Mouse (Mus musculus) intestine, embryonic 16.5 days (tissue): ENCODE data around the gene Hnrnpc. TPM values are rescaled to one million over a fixed set of nuclear protein-coding genes. Genes with fewer than 3 reads are reported as not detected.

Experiments used
- ATAC-seq: fragments of 200-750 bp; cut with Nextera tagmentation; 2 replicates; pipeline ENCODE4 v1.8.0; 2017; ENCODE audit warnings: moderate TSS enrichment, moderate library complexity
- H3K27ac ChIP-seq: fragments of 300-500 bp; sonication (generic); 2 replicates; pipeline ENCODE4 v1.5.1; 2014; ENCODE audit warnings: mild to moderate bottlenecking, low read length
- H3K27me3 ChIP-seq: fragments of 300-500 bp; sonication (generic); replicated peaks from 2 replicates; pipeline ENCODE4 v1.6.1; 2014; ENCODE audit warnings: low read length, control low read depth, mixed read lengths; ENCODE audit not compliant: control insufficient read depth, insufficient read depth
- H3K36me3 ChIP-seq: fragments of 300-500 bp; sonication (generic); 2 replicates; pipeline ENCODE4 v1.6.1; 2014; ENCODE audit warnings: low read length, control low read depth; ENCODE audit not compliant: control insufficient read depth, insufficient read depth
- H3K4me1 ChIP-seq: fragments of 300-500 bp; sonication (generic); 2 replicates; pipeline ENCODE4 v1.6.1; 2014; ENCODE audit warnings: low read length, control low read depth, mixed read lengths; ENCODE audit not compliant: control insufficient read depth, insufficient read depth
- H3K4me2 ChIP-seq: fragments of 300-500 bp; sonication (generic); 2 replicates; pipeline ENCODE4 v1.6.1; 2014; ENCODE audit warnings: low read depth, low read length, control low read depth
- H3K4me3 ChIP-seq: fragments of 300-500 bp; sonication (generic); 2 replicates; pipeline ENCODE4 v1.5.1; 2014; ENCODE audit warnings: mild to moderate bottlenecking, low read length
- H3K9ac ChIP-seq: fragments of 300-500 bp; sonication (generic); 2 replicates; pipeline ENCODE4 v1.6.1; 2014; ENCODE audit warnings: low read depth, low read length
- H3K9me3 ChIP-seq: fragments of 300-500 bp; sonication (generic); 2 replicates; pipeline ENCODE4 v1.6.1; 2016; ENCODE audit warnings: low read length, control low read depth; ENCODE audit not compliant: control insufficient read depth
- WGBS: fragments of 180-500 bp; shearing (Covaris S2); extraction: QIAGEN DNeasy Blood & Tissue Kit; methylation state at CpG from one replicate; pipeline ENCODE4 v1.1.7; 2014; 5-methylcytosine and 5-hydroxymethylcytosine counted together
- polyA plus RNA-seq: library from polyadenylated mRNA; unstranded; fragments of >200 nt; fragmentation: Nextera tagmentation; extraction: Ambion mirVana; gene quantifications from 2 replicates; pipeline ENCODE4 v1.2.1, GENCODE M21; 2015

Hnrnpc gene
- polyA plus RNA-seq, 1 experiment from 2014 or later = 515 TPM

DNA sequence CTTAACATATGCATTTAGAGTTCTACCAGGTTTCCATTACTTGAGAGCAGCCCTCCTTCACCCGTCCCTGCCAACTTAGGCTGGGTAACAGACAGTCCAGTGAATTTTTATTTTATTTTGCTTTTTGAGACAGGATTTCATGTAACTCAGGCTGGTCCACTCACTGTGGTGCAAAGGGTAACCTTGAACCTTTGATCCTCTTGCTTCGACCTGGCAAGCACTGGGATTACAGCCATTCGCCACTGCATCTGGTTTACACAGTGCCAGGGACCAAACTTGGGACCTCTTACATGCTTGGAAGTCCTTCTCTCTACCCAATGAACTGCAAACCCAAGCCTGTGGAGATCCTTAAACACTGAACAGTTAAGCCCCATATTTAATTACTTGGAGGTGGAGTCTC, 20.8 kb upstream of the Hnrnpc start:
- 92% methylated on average over 3 of the region's 3 CpGs for WGBS
- Histone ChIP-seq H3K36me3 (no peaks in the 10 kb centered on the region), H3K9ac (no peak overlapping the region), H3K4me1 (no peaks in the 10 kb centered on the region), H3K9me3 (no peaks in the 10 kb centered on the region), H3K27ac (no peak overlapping the region), H3K4me2 (no peak overlapping the region), H3K4me3 (no peak overlapping the region), H3K27me3 (no peaks in the 10 kb centered on the region)
- no peak for ATAC-seq

DNA sequence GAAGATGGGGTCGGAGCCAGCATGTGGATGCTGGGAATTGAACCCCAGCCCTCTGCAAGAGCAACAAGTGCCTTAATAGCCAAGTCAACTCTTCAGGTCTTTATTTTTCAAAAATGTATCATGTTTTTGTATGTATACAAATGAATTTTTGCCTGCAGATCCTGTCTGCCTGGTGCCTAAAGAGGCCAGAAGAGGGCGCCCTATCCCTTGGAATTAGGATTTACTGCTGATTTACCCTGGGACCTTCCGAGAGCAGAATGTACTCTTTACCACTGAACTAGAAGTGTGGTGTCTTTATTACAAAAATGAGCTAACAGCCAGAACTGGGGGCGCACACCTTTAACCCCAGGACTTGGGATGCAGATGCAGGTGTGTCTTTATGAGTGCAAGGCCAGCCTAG, 20.1 kb upstream of the Hnrnpc start:
- Histone ChIP-seq H3K36me3 (no peaks in the 10 kb centered on the region), H3K4me1 (no peaks in the 10 kb centered on the region), H3K27ac (no peak overlapping the region), H3K9me3 (no peaks in the 10 kb centered on the region), H3K9ac (no peak overlapping the region), H3K27me3 (no peaks in the 10 kb centered on the region), H3K4me2 (no peak overlapping the region), H3K4me3 (no peak overlapping the region)
- WGBS = 22% methylated on average over 4 of the region's 4 CpGs
- ATAC-seq = no peak

DNA sequence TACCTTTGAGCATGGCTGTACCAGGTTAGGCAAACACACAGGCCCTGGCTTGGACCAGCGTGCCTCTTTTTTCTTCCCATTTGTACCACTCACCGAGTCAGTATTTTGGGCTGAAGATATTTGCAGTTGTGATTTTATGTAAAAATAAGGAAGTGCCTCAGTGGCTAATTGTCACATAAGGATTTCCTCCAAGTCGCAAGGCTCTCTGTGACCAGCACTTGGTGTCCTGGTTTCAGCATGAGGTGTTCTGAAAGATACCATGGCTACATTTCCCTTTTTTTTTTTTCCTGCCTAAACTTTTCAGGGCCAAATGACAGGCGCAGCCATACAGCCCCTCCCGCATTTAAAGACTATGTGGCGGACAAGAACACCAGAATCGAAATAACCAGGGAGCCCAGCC, 16.3 kb upstream of the Hnrnpc start:
- WGBS = 66% methylated on average over 7 of the region's 7 CpGs

GRCm38 (mm10) chr14:52118823-52119608, 15.2 kb upstream of the Hnrnpc start:
- WGBS = 1% methylated on average over 38 of the region's 38 CpGs
- Histone ChIP-seq H3K36me3 (no peaks in the 10 kb centered on the region), H3K27me3 (no peaks in the 10 kb centered on the region), H3K4me2 (peak overlapping the region; percentile 98), H3K9me3 (no peaks in the 10 kb centered on the region), H3K4me3 (peak overlapping the region; percentile 59), H3K9ac (peak overlapping the region; percentile 77), H3K4me1 (no peaks in the 10 kb centered on the region), H3K27ac (peak overlapping the region; percentile 60; the same call in 1 of the 2 replicates)
- peak; percentile 95 for ATAC-seq

More for the DNA sequence above, 16.3 kb upstream of the Hnrnpc start:
- ATAC-seq = no peak
- Histone ChIP-seq H3K4me2 (peak overlapping the region; percentile 98; the same call in 1 of the 2 replicates), H3K27me3 (no peaks in the 10 kb centered on the region), H3K4me1 (no peaks in the 10 kb centered on the region), H3K27ac (no peak overlapping the region), H3K36me3 (no peaks in the 10 kb centered on the region), H3K9me3 (no peaks in the 10 kb centered on the region), H3K9ac (no peak overlapping the region), H3K4me3 (no peak overlapping the region)

DNA sequence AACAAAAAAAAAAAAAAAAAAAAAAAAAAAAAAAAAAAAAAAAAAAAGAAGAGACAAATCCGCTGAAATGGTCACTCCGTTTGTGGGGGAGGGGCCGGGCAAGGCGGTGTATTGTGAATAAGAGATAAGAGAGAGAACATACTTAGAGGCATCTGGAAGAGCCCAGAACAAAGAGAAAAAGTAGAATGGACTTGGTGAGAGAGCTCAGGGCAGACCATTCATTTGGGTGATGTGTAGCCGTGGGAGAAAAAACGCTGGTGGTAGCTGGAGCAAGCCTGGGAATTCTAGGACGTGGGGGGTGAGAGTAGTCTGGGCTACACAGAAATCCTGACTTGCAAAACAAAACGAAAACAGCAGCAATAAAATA, 14.6 kb upstream of the Hnrnpc start:
- ATAC-seq = peak; percentile 32
- WGBS = 22% methylated on average over 8 of the region's 8 CpGs
- peak overlapping the region; percentile 77; the same call in 1 of the 2 replicates for H3K9ac ChIP-seq
- H3K4me2 ChIP-seq = peak overlapping the region; percentile 98
- no peaks in the 10 kb centered on the region for H3K36me3 ChIP-seq
- H3K9me3 ChIP-seq = no peaks in the 10 kb centered on the region
- no peak overlapping the region for H3K27ac ChIP-seq
- H3K27me3 ChIP-seq = no peaks in the 10 kb centered on the region
- H3K4me3 ChIP-seq = peak overlapping the region; percentile 59
- H3K4me1 ChIP-seq = no peaks in the 10 kb centered on the region

DNA sequence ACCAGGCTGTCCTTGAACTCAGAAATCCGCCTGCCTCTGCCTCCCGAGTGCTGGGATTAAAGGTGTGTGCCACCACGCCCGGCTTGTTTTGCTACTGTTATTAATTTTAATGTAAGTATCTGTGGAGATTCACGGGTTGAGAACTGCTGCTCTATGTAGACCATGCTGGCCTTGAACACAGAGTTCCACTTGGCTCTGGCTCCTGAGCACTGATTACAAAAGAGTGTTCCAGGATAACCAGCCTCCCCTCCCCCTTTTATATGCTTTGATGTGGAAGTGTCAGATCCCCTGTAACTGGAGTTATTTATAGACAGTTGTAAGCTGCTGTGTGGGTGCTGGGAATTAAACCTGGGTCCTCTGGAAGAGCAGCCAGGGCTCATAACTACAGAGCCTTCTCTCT, 13.4 kb upstream of the Hnrnpc start:
- no peaks in the 10 kb centered on the region for H3K27me3 ChIP-seq
- no peak overlapping the region for H3K9ac ChIP-seq
- H3K4me1 ChIP-seq = no peaks in the 10 kb centered on the region
- H3K36me3 ChIP-seq = no peaks in the 10 kb centered on the region
- H3K4me2 ChIP-seq = no peak overlapping the region
- 87% methylated on average over 5 of the region's 5 CpGs for WGBS
- no peak overlapping the region for H3K4me3 ChIP-seq
- ATAC-seq = no peak
- H3K9me3 ChIP-seq = no peaks in the 10 kb centered on the region
- H3K27ac ChIP-seq = no peak overlapping the region

DNA sequence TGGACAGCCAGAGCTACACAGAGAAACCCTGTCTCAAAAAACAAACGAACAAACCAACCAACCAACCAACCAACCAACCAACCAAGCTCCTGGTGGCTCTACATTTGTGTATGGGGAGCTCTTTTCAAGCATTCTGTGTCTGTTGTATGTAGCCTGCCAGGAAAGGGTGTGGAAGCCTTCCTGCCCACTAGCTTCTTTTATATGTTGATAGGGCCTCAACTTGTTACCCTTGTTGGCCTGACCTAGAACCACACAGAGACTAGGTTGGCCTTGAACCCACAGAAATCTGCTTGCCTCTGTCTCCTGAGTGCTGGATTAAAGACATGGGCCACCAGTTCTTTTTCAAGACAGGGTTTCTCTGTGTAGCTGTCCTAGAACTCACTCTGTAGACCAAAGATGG, 10.3 kb upstream of the Hnrnpc start:
- ATAC-seq = no peak
- Histone ChIP-seq H3K9me3 (no peaks in the 10 kb centered on the region), H3K9ac (no peak overlapping the region)

GRCm38 (mm10) chr14:52110346-52110745, 6.5 kb upstream of the Hnrnpc start, which contains the start of gene Rpgrip1:
Rpgrip1 (plus strand) TSS chr14:52110704.
- no peak within 1 kb of the TSS for H3K4me2 ChIP-seq
- no peak within 1 kb of the TSS for H3K27ac ChIP-seq
- no peaks in the 10 kb centered on the region for H3K9me3 ChIP-seq
- ATAC-seq = no peak
- H3K36me3 ChIP-seq = no peaks in the 10 kb centered on the region
- WGBS = 80% methylated on average over 4 of the region's 4 CpGs
- H3K9ac ChIP-seq = no peak within 1 kb of the TSS
- H3K4me3 ChIP-seq = no peak within 1 kb of the TSS
- H3K4me1 ChIP-seq = peaks cover 3% of the 10 kb centered on the region; the same call in 1 of the 2 replicates
- no peaks in the 10 kb centered on the region for H3K27me3 ChIP-seq

More for the DNA sequence above, 10.3 kb upstream of the Hnrnpc start:
- Histone ChIP-seq H3K4me3 (no peak overlapping the region), H3K4me1 (no peaks in the 10 kb centered on the region), H3K36me3 (no peaks in the 10 kb centered on the region), H3K27me3 (no peaks in the 10 kb centered on the region), H3K27ac (no peak overlapping the region), H3K4me2 (no peak overlapping the region)
- WGBS = 71% methylated on average over 1 of the region's 1 CpGs

- no peak for ATAC-seq
- Histone ChIP-seq H3K36me3 (no peaks in the 10 kb centered on the region), H3K4me2 (no peak overlapping the region), H3K4me3 (no peak overlapping the region), H3K27me3 (no peaks in the 10 kb centered on the region), H3K4me1 (peaks cover 3% of the 10 kb centered on the region; the same call in 1 of the 2 replicates), H3K9ac (no peak overlapping the region), H3K27ac (no peak overlapping the region), H3K9me3 (no peaks in the 10 kb centered on the region)
- WGBS = 84% methylated on average over 2 of the region's 2 CpGs
Measured at GRCm38 (mm10) chr14:52108025-52108424, 4.2 kb upstream of the Hnrnpc start.
